Mouse (Mus musculus) lung, postnatal 0 days (tissue): Measurements from ENCODE around the gene Rbp4. TPM values are rescaled to one million over a fixed set of nuclear protein-coding genes. Genes with fewer than 3 reads are reported as not detected.

Experiments
- ATAC-seq: fragments of 200-750 bp; cut with Nextera tagmentation; 2 replicates; pipeline ENCODE4 v1.8.0; 2017; ENCODE audit warnings: moderate library complexity
- DNase-seq: peaks from one replicate; pipeline ENCODE4 v3.0.0-alpha.2; 2016; ENCODE audit warnings: low spot score
- H3K27ac ChIP-seq: fragments of 300-500 bp; sonication (generic); 2 replicates; pipeline ENCODE4 v1.5.1; 2014; ENCODE audit warnings: antibody characterized with exemption, mild to moderate bottlenecking, low read length, mixed read lengths
- H3K27me3 ChIP-seq: fragments of 300-500 bp; sonication (generic); replicated peaks from 2 replicates; pipeline ENCODE4 v1.6.1; 2014; ENCODE audit warnings: low read length, mixed read lengths; ENCODE audit not compliant: insufficient read depth
- H3K36me3 ChIP-seq: fragments of 300-500 bp; sonication (generic); 2 replicates; pipeline ENCODE4 v1.6.1; 2014; ENCODE audit warnings: low read length, mixed read lengths; ENCODE audit not compliant: insufficient read depth
- H3K4me1 ChIP-seq: fragments of 300-500 bp; sonication (generic); 2 replicates; pipeline ENCODE4 v1.6.1; 2014; ENCODE audit warnings: antibody characterized with exemption, low read depth, low read length, mixed read lengths; ENCODE audit not compliant: insufficient read depth
- H3K4me2 ChIP-seq: fragments of 300-500 bp; sonication (generic); replicated peaks from 2 replicates; pipeline ENCODE4 v1.6.1; 2014; ENCODE audit warnings: low read depth, mild to moderate bottlenecking, low read length, moderate library complexity, mixed read lengths
- H3K4me3 ChIP-seq: fragments of 300-500 bp; sonication (generic); 2 replicates; pipeline ENCODE4 v1.5.1; 2014; ENCODE audit warnings: low read depth, low read length
- H3K9ac ChIP-seq: fragments of 300-500 bp; sonication (generic); replicated peaks from 2 replicates; pipeline ENCODE4 v1.6.1; 2014; ENCODE audit warnings: low read depth, mild to moderate bottlenecking
- H3K9me3 ChIP-seq: fragments of 300-500 bp; sonication (generic); 2 replicates; pipeline ENCODE4 v1.6.1; 2016; ENCODE audit warnings: low read length, mixed read lengths
- CTCF ChIP-seq: IDR thresholded peaks from 2 replicates; pipeline ENCODE4 v1.5.1; 2016; ENCODE audit warnings: antibody characterized with exemption, mild to moderate bottlenecking
- EP300 ChIP-seq: IDR thresholded peaks from 2 replicates; pipeline ENCODE4 v1.6.1; 2016; ENCODE audit warnings: antibody characterized with exemption, mild to moderate bottlenecking, control low read depth
- WGBS: fragments of 180-500 bp; shearing (Covaris S2); extraction: QIAGEN DNeasy Blood & Tissue Kit; methylation state at CpG from one replicate; pipeline ENCODE4 v1.1.7; 2014; 5-methylcytosine and 5-hydroxymethylcytosine counted together
- polyA plus RNA-seq: library from polyadenylated mRNA; unstranded; fragments of >200 nt; fragmentation: Nextera tagmentation; extraction: Ambion mirVana; gene quantifications from 2 replicates; pipeline ENCODE4 v1.2.1, GENCODE M21; 2015

The Rbp4 gene
- polyA plus RNA-seq, 1 experiment from 2014 or later = 25.0 TPM

DNA sequence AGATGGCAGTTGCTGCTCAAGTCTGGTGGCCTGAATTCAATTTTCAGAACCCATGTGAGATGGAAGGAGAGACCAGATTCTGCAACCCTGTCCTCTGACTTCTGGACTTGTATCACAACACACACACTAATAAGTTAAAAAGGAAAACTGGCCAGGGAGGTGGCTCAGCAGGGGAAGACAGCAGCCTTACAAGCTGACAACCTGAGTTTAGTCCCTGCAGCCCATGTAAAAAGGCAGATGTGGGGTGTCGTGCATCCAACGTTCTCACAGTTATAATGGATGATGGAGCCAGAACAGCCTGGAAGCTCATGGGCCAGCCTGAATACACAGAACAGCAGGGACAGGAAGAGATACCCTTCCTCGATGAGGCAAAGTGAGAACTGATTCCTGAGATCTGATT, 43.7 kb downstream of the Rbp4 start:
- ATAC-seq (no peak), DNase-seq (no peak)
- 57% methylated on average over 3 of the region's 3 CpGs for WGBS
- Histone ChIP-seq H3K4me1 (no peaks in the 10 kb centered on the region), H3K9me3 (no peaks in the 10 kb centered on the region), H3K36me3 (no peaks in the 10 kb centered on the region), H3K4me3 (no peak overlapping the region), H3K27ac (no peak overlapping the region), H3K27me3 (no peaks in the 10 kb centered on the region), H3K9ac (no peak overlapping the region), H3K4me2 (no peak overlapping the region)
- TF ChIP-seq EP300 = no peak
- TF ChIP-seq CTCF = no peak

DNA sequence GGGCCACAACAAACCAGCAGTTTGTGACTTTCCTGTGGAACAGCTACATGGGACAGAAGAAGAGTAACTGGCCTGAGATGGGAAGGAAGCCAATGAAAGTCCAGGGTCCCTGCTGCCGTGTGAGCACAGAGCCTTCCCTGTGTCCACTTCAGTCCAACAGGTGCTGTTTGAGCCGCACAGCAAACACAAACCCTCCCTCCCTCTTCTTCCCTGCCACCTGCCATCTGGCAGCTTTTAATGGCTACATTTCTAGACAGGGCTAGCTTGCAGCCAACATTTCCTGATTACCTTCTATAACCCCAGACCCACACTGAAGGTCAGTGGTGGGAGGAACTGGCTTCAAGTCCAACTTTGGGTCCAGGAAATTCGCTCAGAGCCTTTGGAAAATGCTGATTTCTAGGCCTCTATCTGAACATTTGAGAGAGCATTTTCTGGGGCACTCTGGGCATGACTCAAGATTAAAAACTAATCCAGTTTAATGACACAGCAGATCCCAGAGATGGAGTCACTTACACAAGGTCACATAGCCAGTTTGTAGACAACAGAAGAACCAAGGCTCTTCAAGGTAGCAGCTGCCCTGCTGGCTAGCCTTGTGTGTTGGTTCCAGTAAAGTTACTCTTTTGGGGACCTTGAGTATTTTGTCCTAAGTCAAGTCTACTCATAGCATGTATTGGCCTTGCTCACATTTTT, 47.1 kb downstream of the Rbp4 start:
- WGBS = 57% methylated on average over 3 of the region's 3 CpGs
- no peak overlapping the region for H3K9ac ChIP-seq
- H3K4me2 ChIP-seq = no peak overlapping the region
- no peaks in the 10 kb centered on the region for H3K4me1 ChIP-seq
- TF ChIP-seq CTCF (no peak), EP300 (no peak)
- H3K4me3 ChIP-seq = no peak overlapping the region
- no peak for ATAC-seq
- H3K9me3 ChIP-seq = no peaks in the 10 kb centered on the region
- no peak overlapping the region for H3K27ac ChIP-seq
- H3K27me3 ChIP-seq = no peaks in the 10 kb centered on the region
- H3K36me3 ChIP-seq = peaks cover 5% of the 10 kb centered on the region; the same call in 1 of the 2 replicates
- no peak for DNase-seq

- TF ChIP-seq EP300 (no peak), CTCF (peak; percentile 44)
- H3K27ac ChIP-seq = no peak overlapping the region
- H3K9ac ChIP-seq = no peak overlapping the region
- H3K27me3 ChIP-seq = no peaks in the 10 kb centered on the region
- no peak overlapping the region for H3K4me3 ChIP-seq
- WGBS = 53% methylated on average over 2 of the region's 2 CpGs
- DNase-seq (no peak), ATAC-seq (no peak)
- no peaks in the 10 kb centered on the region for H3K4me1 ChIP-seq
- no peaks in the 10 kb centered on the region for H3K9me3 ChIP-seq
- H3K36me3 ChIP-seq = peaks cover 6% of the 10 kb centered on the region; the same call in 1 of the 2 replicates
- H3K4me2 ChIP-seq = no peak overlapping the region
These were observed 48.8 kb downstream of the Rbp4 start for GRCm38 (mm10) chr19:38076251-38076650.

DNA sequence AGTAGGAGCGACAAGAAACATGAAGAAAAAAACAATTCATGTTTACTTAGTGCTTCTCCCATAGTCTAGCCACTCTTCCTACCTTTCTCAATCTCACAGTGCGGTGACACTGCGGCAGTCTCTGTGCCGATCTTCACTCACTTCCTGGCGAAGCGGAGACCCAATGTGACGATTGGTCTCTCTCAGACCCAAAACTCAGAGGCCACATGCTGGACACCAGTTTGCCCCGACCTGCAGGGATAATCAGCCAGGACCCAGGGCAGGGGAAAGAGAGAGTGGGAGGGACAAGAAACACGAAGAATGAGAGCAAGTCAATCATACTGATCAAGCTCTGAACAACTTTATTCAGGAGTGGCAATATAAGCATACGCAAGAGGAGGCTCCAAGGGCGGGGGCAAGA, 50.0 kb downstream of the Rbp4 start:
- H3K9ac ChIP-seq = no peak overlapping the region
- H3K27ac ChIP-seq = no peak overlapping the region
- ATAC-seq (no peak), DNase-seq (no peak)
- H3K4me3 ChIP-seq = no peak overlapping the region
- no peak overlapping the region for H3K4me2 ChIP-seq
- 79% methylated on average over 11 of the region's 11 CpGs for WGBS
- no peaks in the 10 kb centered on the region for H3K27me3 ChIP-seq
- TF ChIP-seq EP300 = no peak
- no peak for TF ChIP-seq CTCF
- H3K36me3 ChIP-seq = peaks cover 6% of the 10 kb centered on the region; the same call in 1 of the 2 replicates
- no peaks in the 10 kb centered on the region for H3K4me1 ChIP-seq
- H3K9me3 ChIP-seq = no peaks in the 10 kb centered on the region

GRCm38 (mm10) chr19:38073226-38073625, 51.9 kb downstream of the Rbp4 start:
- H3K4me2 ChIP-seq = no peak overlapping the region
- no peak overlapping the region for H3K4me3 ChIP-seq
- peaks cover 6% of the 10 kb centered on the region; the same call in 1 of the 2 replicates for H3K36me3 ChIP-seq
- no peak for TF ChIP-seq CTCF
- no peak overlapping the region for H3K27ac ChIP-seq
- WGBS = 92% methylated on average over 5 of the region's 5 CpGs
- ATAC-seq = no peak
- H3K9ac ChIP-seq = no peak overlapping the region
- H3K4me1 ChIP-seq = no peaks in the 10 kb centered on the region
- no peak for DNase-seq
- no peaks in the 10 kb centered on the region for H3K27me3 ChIP-seq
- no peaks in the 10 kb centered on the region for H3K9me3 ChIP-seq

Other genes with a start within 250 kb of the Rbp4 start
- 36.4 and 37.3 TPM in 2 replicates for gene Myof, start 81.7 kb downstream of the Rbp4 start, polyA plus RNA-seq
- gene Cep55, start 70.3 kb downstream of the Rbp4 start, polyA plus RNA-seq = 1.9 and 3.2 TPM in 2 replicates
- 7.2 and 8.9 TPM in 2 replicates for gene Ffar4, start 28.2 kb downstream of the Rbp4 start, polyA plus RNA-seq
- gene Pde6c, start 7.5 kb upstream of the Rbp4 start, polyA plus RNA-seq = not detected in 2 replicates
- 20.2 and 20.8 TPM in 2 replicates for gene Fra10ac1, start 98.9 kb upstream of the Rbp4 start, polyA plus RNA-seq
- gene Lgi1, start 139.3 kb upstream of the Rbp4 start, polyA plus RNA-seq = 0.07 TPM in 1 of 2 replicates, not detected in the other